Mouse (Mus musculus): ENCODE measurements around the gene Rtbdn. TPM values are rescaled to one million over a fixed set of nuclear protein-coding genes. Genes with fewer than 3 reads are reported as not detected.

Rtbdn gene
- polyA plus RNA-seq, 1 experiment from 2014 or later: 0.30 TPM

DNA sequence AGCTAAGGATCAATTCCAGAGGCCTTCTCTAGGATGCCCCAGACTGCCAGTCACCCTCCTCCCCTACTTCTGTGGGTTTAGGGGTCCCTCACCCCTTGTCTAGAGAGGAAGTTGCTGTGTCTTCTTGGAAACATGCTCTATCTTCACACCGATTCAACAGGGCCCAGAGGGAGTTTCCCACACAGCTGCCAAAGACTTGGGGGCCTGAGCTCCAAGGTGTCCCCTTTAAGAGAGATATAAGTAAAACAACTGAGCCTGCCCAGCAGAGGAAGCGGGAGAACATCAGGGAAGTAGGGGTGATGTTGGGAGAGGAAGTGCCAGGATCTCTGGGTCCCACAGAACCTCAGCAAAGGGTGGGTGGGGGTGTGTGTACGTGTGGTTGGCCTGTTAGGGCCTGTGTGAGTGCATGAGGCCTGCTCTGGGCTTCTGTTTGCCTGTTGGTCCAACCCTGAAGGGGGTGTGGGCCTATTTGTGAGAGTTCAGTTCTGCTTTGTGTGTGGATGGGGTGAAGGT, 35.8 kb downstream of the Rtbdn start:
- Histone ChIP-seq H3K4me1 (ENCODE audit: insufficient read depth, low read length) (peaks cover 76% of the 10 kb centered on the region), H3K36me3 (ENCODE audit: insufficient read depth, low read length) (no peaks in the 10 kb centered on the region), H3K4me2 (replicated peaks; ENCODE audit: low read depth, low read length) (no peak overlapping the region), H3K9ac (replicated peaks; ENCODE audit: low read length) (no peak overlapping the region), H3K4me3 (ENCODE audit: low read length) (no peak overlapping the region), H3K27ac (ENCODE audit: low read length) (peak overlapping the region; percentile 87), H3K27me3 (ENCODE audit: insufficient read depth, low read length) (no peaks in the 10 kb centered on the region), H3K9me3 (ENCODE audit: low read length) (no peaks in the 10 kb centered on the region)
- no peak for ATAC-seq (ENCODE audit: low FRiP score, low TSS enrichment)
- 62% methylated on average over 3 of the region's 3 CpGs for WGBS

DNA sequence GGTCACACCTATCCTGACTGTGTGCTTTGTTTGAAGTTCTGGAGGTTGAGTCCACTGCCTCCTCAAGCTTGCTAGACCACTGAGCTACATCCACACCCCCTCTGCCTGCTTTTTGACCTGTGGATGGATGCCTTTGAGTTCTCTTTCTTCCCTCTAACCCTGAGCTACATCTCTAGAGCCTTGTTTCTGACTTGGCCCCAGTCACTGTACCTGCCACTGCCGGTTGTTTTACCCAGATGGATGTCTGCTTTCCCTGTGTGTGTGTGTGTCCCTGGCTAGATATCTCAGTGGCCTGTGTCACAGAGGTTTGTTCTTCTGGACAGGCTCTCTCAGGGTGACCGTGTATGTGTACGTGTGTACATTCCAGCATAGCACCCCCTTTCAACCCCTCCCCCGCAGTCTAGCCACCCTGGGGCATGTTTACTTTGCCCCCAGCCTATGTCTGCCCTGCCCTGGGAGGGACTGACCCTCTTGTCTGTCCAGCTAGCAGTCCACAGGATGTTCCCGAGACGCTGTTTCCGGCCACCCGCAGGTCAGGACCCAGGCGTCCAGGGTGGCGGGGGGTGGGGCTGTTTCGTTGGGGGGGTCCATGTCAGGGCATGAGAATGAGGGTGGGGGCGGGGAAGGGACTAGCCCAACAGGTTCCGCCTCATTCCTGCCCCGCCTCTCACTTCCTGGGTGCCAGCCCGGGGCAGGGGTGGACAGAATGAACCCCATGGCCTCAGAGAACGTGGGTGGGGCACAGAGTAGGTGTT, 37.7 kb downstream of the Rtbdn start:
- Histone ChIP-seq H3K9me3 (ENCODE audit: low read length) (no peaks in the 10 kb centered on the region), H3K36me3 (ENCODE audit: insufficient read depth, low read length) (no peaks in the 10 kb centered on the region), H3K4me3 (ENCODE audit: low read length) (peak overlapping the region; percentile 55; the same call in 1 of the 2 replicates), H3K4me2 (replicated peaks; ENCODE audit: low read depth, low read length) (peak overlapping the region; percentile 100), H3K27ac (ENCODE audit: low read length) (peak overlapping the region; percentile 87), H3K9ac (replicated peaks; ENCODE audit: low read length) (peak overlapping the region; percentile 75; the same call in 1 of the 2 replicates), H3K4me1 (ENCODE audit: insufficient read depth, low read length) (peaks cover 67% of the 10 kb centered on the region), H3K27me3 (ENCODE audit: insufficient read depth, low read length) (no peaks in the 10 kb centered on the region)
- ATAC-seq (ENCODE audit: low FRiP score, low TSS enrichment): no peak
- WGBS: 3% methylated on average over 16 of the region's 16 CpGs

DNA sequence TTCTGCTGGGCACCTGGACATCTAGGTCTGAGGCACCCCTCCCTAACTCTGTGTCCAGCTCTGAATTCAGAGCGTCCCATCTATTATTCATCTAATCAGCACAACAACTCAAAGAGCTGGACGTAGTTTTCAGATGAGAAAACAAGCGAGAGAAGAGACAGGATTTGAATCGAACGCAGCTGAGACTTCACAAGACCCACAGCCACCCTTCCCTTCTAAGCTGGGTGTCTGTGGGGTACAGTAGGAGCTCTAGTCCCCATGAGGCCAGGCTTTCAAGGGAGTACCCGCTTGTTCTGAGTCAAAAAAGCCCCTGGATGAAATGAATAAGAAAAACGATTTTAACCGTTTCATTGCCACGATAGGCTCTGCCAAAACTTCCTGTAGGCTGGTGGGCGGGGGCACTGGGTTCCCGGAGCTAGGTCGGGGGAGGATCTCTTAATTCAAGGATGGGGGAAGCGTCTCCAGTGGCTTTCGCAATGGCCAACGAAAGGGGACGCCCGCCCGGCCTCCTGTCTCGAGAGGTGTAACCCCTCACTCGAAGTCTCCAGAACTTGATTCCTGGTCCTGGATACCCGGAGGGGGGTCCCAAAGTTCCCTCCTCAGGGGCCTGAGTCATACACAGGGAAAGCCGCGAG, 38.4 kb downstream of the Rtbdn start:
- Histone ChIP-seq H3K4me1 (ENCODE audit: insufficient read depth, low read length) (peaks cover 64% of the 10 kb centered on the region), H3K9ac (replicated peaks; ENCODE audit: low read length) (peak overlapping the region; percentile 75), H3K4me3 (ENCODE audit: low read length) (peak overlapping the region; percentile 55), H3K9me3 (ENCODE audit: low read length) (no peaks in the 10 kb centered on the region), H3K36me3 (ENCODE audit: insufficient read depth, low read length) (no peaks in the 10 kb centered on the region), H3K27ac (ENCODE audit: low read length) (peak overlapping the region; percentile 87), H3K4me2 (replicated peaks; ENCODE audit: low read depth, low read length) (peak overlapping the region; percentile 100), H3K27me3 (ENCODE audit: insufficient read depth, low read length) (no peaks in the 10 kb centered on the region)
- no peak for ATAC-seq (ENCODE audit: low FRiP score, low TSS enrichment)
- under 1% methylated on average over 23 of the region's 23 CpGs for WGBS

DNA sequence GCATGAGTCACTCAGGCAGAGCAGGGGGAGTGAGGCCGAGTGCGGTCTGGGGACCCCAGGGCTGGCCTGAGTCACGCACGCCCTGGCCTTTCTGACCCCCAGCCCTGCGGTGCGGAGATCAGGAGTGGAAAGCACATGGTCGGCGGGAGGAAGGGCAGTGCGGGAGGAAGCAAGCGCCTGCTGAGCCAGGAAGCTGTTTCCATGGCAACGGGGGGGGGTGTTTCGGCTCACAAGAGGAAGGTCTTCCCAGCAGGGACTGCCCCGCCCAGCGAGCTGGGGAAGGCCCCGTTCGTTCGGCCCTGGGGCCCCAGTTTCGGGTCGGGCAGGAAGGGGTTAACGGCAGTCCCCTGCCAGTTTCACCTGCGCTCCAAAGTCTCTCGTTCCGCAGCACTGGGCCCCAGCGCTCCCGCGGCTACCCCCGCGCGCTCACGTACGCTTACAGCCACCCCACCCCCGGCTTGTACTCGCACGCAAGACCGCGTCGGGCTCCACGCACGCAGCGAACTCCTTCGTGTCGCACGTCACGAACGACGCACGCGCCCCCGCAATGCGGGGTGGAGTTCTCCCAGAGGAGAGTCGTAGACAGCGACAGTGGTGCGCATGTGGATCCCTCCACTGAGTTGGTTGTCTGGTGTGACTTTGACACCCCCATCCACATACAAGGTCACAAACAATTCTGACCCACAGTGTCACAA, 39.0 kb downstream of the Rtbdn start:
- Histone ChIP-seq H3K9me3 (ENCODE audit: low read length) (no peaks in the 10 kb centered on the region), H3K27ac (ENCODE audit: low read length) (peak overlapping the region; percentile 87), H3K4me2 (replicated peaks; ENCODE audit: low read depth, low read length) (peak overlapping the region; percentile 100), H3K9ac (replicated peaks; ENCODE audit: low read length) (peak overlapping the region; percentile 75), H3K4me3 (ENCODE audit: low read length) (peak overlapping the region; percentile 55), H3K36me3 (ENCODE audit: insufficient read depth, low read length) (no peaks in the 10 kb centered on the region), H3K4me1 (ENCODE audit: insufficient read depth, low read length) (peaks cover 58% of the 10 kb centered on the region), H3K27me3 (ENCODE audit: insufficient read depth, low read length) (no peaks in the 10 kb centered on the region)
- peak; percentile 22 for ATAC-seq (ENCODE audit: low FRiP score, low TSS enrichment)
- under 1% methylated on average over 52 of the region's 53 CpGs for WGBS

DNA sequence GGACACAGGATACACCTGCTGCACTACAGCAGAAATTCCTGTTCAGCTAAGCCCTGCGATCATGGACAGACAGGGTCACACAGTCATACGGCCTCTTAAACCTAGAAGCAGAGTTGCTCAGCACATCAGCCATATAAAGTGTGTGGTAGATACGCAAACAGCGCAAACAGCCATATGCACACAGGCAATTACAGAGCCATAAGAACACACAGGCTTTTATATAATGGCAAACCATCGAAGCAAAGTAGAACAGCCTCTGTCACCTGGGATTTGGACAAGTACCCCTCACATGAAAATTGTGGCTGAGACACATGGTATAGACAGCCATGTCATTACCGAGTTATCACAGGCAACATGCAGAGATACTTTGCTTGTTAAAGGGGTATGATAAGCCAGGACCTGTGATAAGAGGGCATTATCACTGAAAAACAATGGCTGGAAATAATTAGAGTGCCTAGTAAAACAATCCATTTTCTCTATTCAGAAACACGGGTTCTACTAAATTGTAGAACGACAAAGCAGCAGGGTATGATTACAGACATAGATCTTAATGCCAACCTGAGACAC, 39.7 kb downstream of the Rtbdn start:
- 41% methylated on average over 8 of the region's 8 CpGs for WGBS
- Histone ChIP-seq H3K27ac (ENCODE audit: low read length) (peak overlapping the region; percentile 87; the same call in 1 of the 2 replicates), H3K4me1 (ENCODE audit: insufficient read depth, low read length) (peaks cover 57% of the 10 kb centered on the region), H3K4me3 (ENCODE audit: low read length) (peak overlapping the region; percentile 55), H3K9me3 (ENCODE audit: low read length) (no peaks in the 10 kb centered on the region), H3K4me2 (replicated peaks; ENCODE audit: low read depth, low read length) (peak overlapping the region; percentile 100), H3K9ac (replicated peaks; ENCODE audit: low read length) (peak overlapping the region; percentile 75), H3K36me3 (ENCODE audit: insufficient read depth, low read length) (no peaks in the 10 kb centered on the region), H3K27me3 (ENCODE audit: insufficient read depth, low read length) (no peaks in the 10 kb centered on the region)
- no peak for ATAC-seq (ENCODE audit: low FRiP score, low TSS enrichment)

DNA sequence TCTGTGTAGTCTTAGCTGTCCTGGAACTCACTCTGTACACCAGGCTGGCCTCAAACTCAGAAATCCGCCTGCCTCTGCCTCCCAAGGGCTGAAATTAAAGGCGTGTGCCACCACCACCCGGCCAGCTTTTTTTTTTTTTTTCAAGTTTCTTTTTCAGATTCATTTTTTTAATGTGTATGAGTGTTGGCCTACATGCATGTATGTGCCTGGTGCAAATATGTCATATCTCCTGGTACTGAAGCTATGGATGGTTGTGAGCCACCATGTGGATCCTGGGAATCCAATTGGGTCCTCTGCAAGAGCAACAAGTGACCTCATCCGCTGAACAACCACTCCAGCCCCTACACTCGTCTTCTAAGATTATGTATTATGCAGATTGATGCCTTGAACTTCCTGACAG, 40.6 kb downstream of the Rtbdn start:
- H3K36me3 ChIP-seq (ENCODE audit: insufficient read depth, low read length): no peaks in the 10 kb centered on the region
- WGBS: 81% methylated on average over 5 of the region's 5 CpGs
- H3K4me3 ChIP-seq (ENCODE audit: low read length): no peak overlapping the region
- H3K27me3 ChIP-seq (ENCODE audit: insufficient read depth, low read length): no peaks in the 10 kb centered on the region
- ATAC-seq (ENCODE audit: low FRiP score, low TSS enrichment): no peak
- H3K9ac ChIP-seq (replicated peaks; ENCODE audit: low read length): no peak overlapping the region
- no peaks in the 10 kb centered on the region for H3K9me3 ChIP-seq (ENCODE audit: low read length)
- H3K4me1 ChIP-seq (ENCODE audit: insufficient read depth, low read length): peaks cover 48% of the 10 kb centered on the region
- no peak overlapping the region for H3K27ac ChIP-seq (ENCODE audit: low read length)
- H3K4me2 ChIP-seq (replicated peaks; ENCODE audit: low read depth, low read length): no peak overlapping the region

DNA sequence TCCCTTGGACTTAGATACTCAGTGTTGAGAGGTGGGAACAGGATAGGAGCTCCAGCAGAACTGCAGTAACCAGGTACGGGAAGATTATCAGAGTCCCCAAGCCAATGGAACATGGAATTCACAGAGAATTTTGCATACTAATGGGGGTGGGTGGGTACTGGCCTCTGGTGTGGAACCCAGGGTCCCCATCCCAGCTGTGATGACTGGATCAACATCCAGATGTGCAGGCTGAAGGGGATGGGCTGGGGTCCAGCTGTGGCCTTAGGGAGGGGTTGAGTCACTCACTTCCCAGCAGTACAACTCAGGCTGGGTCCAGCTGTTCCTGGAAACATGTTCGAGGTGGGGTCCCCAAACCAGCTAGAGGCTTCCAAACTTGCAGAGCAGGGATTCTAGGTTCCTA, 41.1 kb downstream of the Rtbdn start:
- no peak overlapping the region for H3K4me3 ChIP-seq (ENCODE audit: low read length)
- no peak for ATAC-seq (ENCODE audit: low FRiP score, low TSS enrichment)
- H3K27me3 ChIP-seq (ENCODE audit: insufficient read depth, low read length): no peaks in the 10 kb centered on the region
- no peak overlapping the region for H3K4me2 ChIP-seq (replicated peaks; ENCODE audit: low read depth, low read length)
- peaks cover 43% of the 10 kb centered on the region for H3K4me1 ChIP-seq (ENCODE audit: insufficient read depth, low read length)
- H3K9ac ChIP-seq (replicated peaks; ENCODE audit: low read length): no peak overlapping the region
- no peak overlapping the region for H3K27ac ChIP-seq (ENCODE audit: low read length)
- no peaks in the 10 kb centered on the region for H3K36me3 ChIP-seq (ENCODE audit: insufficient read depth, low read length)
- no peaks in the 10 kb centered on the region for H3K9me3 ChIP-seq (ENCODE audit: low read length)
- WGBS: 63% methylated on average over 2 of the region's 2 CpGs

DNA sequence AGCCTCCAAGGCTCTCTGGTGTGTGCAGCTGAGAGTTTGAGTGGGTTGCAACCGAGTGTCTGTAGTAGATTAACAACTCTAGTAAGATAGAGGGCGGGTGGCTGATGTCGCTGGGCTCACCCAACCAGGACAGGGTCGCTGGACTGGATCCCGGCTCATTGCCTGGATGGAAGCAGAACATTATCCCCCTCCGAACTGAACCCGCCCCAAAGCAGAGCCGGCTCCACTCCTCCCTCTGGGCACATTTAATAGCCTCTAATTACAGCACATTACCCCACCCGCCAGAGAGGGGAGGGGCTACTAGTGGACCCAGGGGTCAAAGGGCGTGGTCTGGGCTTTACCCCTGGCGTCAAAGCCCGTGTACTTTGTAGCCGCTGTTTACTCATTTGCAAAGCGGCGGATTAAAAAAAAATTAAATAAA, 42.5 kb downstream of the Rtbdn start:
- Histone ChIP-seq H3K4me3 (ENCODE audit: low read length) (peak overlapping the region; percentile 65), H3K9ac (replicated peaks; ENCODE audit: low read length) (peak overlapping the region; percentile 50), H3K36me3 (ENCODE audit: insufficient read depth, low read length) (no peaks in the 10 kb centered on the region), H3K4me1 (ENCODE audit: insufficient read depth, low read length) (peaks cover 36% of the 10 kb centered on the region), H3K27me3 (ENCODE audit: insufficient read depth, low read length) (no peaks in the 10 kb centered on the region), H3K4me2 (replicated peaks; ENCODE audit: low read depth, low read length) (peak overlapping the region; percentile 96), H3K9me3 (ENCODE audit: low read length) (no peaks in the 10 kb centered on the region), H3K27ac (ENCODE audit: low read length) (peak overlapping the region; percentile 78)
- ATAC-seq (ENCODE audit: low FRiP score, low TSS enrichment): peak; percentile 9
- WGBS: 5% methylated on average over 15 of the region's 15 CpGs

DNA sequence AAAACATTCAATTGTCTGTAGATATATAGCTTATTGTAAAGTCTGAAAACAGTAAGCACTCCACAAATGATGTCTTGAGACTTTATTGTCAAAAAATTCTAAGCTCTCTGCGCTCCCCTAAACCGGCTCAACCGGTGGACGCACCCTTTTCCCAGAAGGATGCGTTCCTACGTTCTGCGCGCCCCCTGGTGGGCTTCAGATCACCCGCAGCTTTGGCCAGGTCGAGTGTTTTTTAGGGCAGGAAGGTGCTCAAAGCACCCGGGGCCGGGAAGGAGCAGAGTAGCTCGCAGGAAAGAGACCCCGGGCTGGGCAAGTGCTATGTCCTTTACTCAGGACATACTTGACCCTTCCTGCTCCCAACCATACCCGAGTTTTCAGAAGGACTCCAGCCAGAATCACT, 43.0 kb downstream of the Rtbdn start:
- Histone ChIP-seq H3K27me3 (ENCODE audit: insufficient read depth, low read length) (no peaks in the 10 kb centered on the region), H3K9me3 (ENCODE audit: low read length) (no peaks in the 10 kb centered on the region), H3K4me2 (replicated peaks; ENCODE audit: low read depth, low read length) (peak overlapping the region; percentile 96), H3K4me3 (ENCODE audit: low read length) (peak overlapping the region; percentile 65), H3K27ac (ENCODE audit: low read length) (peak overlapping the region; percentile 93), H3K9ac (replicated peaks; ENCODE audit: low read length) (peak overlapping the region; percentile 87), H3K4me1 (ENCODE audit: insufficient read depth, low read length) (peaks cover 31% of the 10 kb centered on the region), H3K36me3 (ENCODE audit: insufficient read depth, low read length) (no peaks in the 10 kb centered on the region)
- WGBS: 0% methylated on average over 15 of the region's 15 CpGs
- peak; percentile 64 for ATAC-seq (ENCODE audit: low FRiP score, low TSS enrichment)
